Comparison of ENCODE assay signal across 8 mouse cellular contexts in genomic region chr15:31365041-31365719, GRCm38 (mm10). TPM values are rescaled to one million over a fixed set of nuclear protein-coding genes. Genes with fewer than 3 reads are reported as not detected.
DNase-seq lines count a peak whose midpoint lies in the region; ATAC-seq and TF ChIP-seq lines count a peak whose summit lies in the region.

No protein-coding gene starts in this region.

- H3K27ac ChIP-seq in kidney, postnatal 0 days = peak overlapping the region; percentile 8; the same call in 1 of the 2 replicates
- H3K27ac ChIP-seq in hindbrain, embryonic 16.5 days (ENCODE audit: low read depth, low read length) = no peak overlapping the region
- no peak overlapping the region for H3K27ac ChIP-seq in midbrain, postnatal 0 days (ENCODE audit: low read depth, low read length)

- peaks cover 4% of the 10 kb centered on the region; the same call in 1 of the 2 replicates for H3K4me1 ChIP-seq in kidney, postnatal 0 days (replicated peaks; ENCODE audit: insufficient read depth, low read length)
- H3K4me1 ChIP-seq in hindbrain, embryonic 16.5 days (ENCODE audit: control insufficient read depth, insufficient read depth, low read depth, low read length) = peaks cover 25% of the 10 kb centered on the region
- H3K4me1 ChIP-seq in midbrain, postnatal 0 days (ENCODE audit: insufficient read depth, low read length) = peaks cover 19% of the 10 kb centered on the region; the same call in 1 of the 2 replicates

- WGBS in kidney, postnatal 0 days = 33% methylated on average over 11 of the region's 11 CpGs
- 22% methylated on average over 11 of the region's 11 CpGs for WGBS in hindbrain, embryonic 16.5 days
- 28% methylated on average over 11 of the region's 11 CpGs for WGBS in midbrain, postnatal 0 days

- no peak for DNase-seq in kidney, postnatal 0 days (ENCODE audit: low spot score)
- no peak for DNase-seq in kidney, adult 18-20 months
- peak; percentile 22 for DNase-seq in embryo, embryonic 10.5 days (ENCODE audit: low spot score)
- no peak for DNase-seq in midbrain, postnatal 0 days (ENCODE audit: low spot score)
- DNase-seq in adipocyte (ENCODE audit: low spot score) = no peak
- no peak for DNase-seq in right cerebral cortex, adult 18-20 months
- DNase-seq in layer of hippocampus, adult 9-10 months (ENCODE audit: low spot score) = no peak

- H3K4me2 ChIP-seq in kidney, postnatal 0 days (ENCODE audit: low read length) = peak overlapping the region; percentile 99
- H3K4me2 ChIP-seq in hindbrain, embryonic 16.5 days (ENCODE audit: low read length) = peak overlapping the region; percentile 100
- peak overlapping the region; percentile 98 for H3K4me2 ChIP-seq in midbrain, postnatal 0 days (ENCODE audit: low read depth, low read length, poor library complexity, severe bottlenecking)

- H3K4me3 ChIP-seq in kidney, postnatal 0 days (replicated peaks; ENCODE audit: low read depth, low read length) = peak overlapping the region; percentile 67
- H3K4me3 ChIP-seq in hindbrain, embryonic 16.5 days (ENCODE audit: low read length) = peak overlapping the region; percentile 64
- H3K4me3 ChIP-seq in midbrain, postnatal 0 days (ENCODE audit: low read depth, low read length) = peak overlapping the region; percentile 46; the same call in 1 of the 2 replicates

- H3K27me3 ChIP-seq in kidney, postnatal 0 days (ENCODE audit: insufficient read depth, low read length) = no peaks in the 10 kb centered on the region
- peaks cover 38% of the 10 kb centered on the region for H3K27me3 ChIP-seq in hindbrain, embryonic 16.5 days (replicated peaks; ENCODE audit: control insufficient read depth, insufficient read depth, low read length)
- peaks cover 35% of the 10 kb centered on the region for H3K27me3 ChIP-seq in midbrain, postnatal 0 days (ENCODE audit: insufficient read depth, low read length)

- TF ChIP-seq CTCF in kidney, postnatal 0 days (IDR thresholded peaks at IDR 0.05; ENCODE audit: low read depth) = no peak
- no peak for TF ChIP-seq CTCF in midbrain, postnatal 0 days (IDR thresholded peaks at IDR 0.05)

- peak overlapping the region; percentile 70; the same call in 1 of the 2 replicates for H3K9ac ChIP-seq in kidney, postnatal 0 days (ENCODE audit: low read depth, low read length)
- H3K9ac ChIP-seq in hindbrain, embryonic 16.5 days (ENCODE audit: low read depth, low read length) = no peak overlapping the region
- H3K9ac ChIP-seq in midbrain, postnatal 0 days (replicated peaks; ENCODE audit: low read length, poor library complexity, severe bottlenecking) = no peak overlapping the region

- no peaks in the 10 kb centered on the region for H3K9me3 ChIP-seq in kidney, postnatal 0 days (replicated peaks; ENCODE audit: low read length)
- H3K9me3 ChIP-seq in hindbrain, embryonic 16.5 days (ENCODE audit: control insufficient read depth, low read length) = no peaks in the 10 kb centered on the region
- no peaks in the 10 kb centered on the region for H3K9me3 ChIP-seq in midbrain, postnatal 0 days (ENCODE audit: low read length)

- no peaks in the 10 kb centered on the region for H3K36me3 ChIP-seq in kidney, postnatal 0 days (ENCODE audit: insufficient read depth, low read length)
- H3K36me3 ChIP-seq in hindbrain, embryonic 16.5 days (ENCODE audit: control insufficient read depth, insufficient read depth, low read length) = no peaks in the 10 kb centered on the region
- H3K36me3 ChIP-seq in midbrain, postnatal 0 days (ENCODE audit: insufficient read depth, low read length) = no peaks in the 10 kb centered on the region

- ATAC-seq in kidney, postnatal 0 days (replicated peaks; ENCODE audit: low FRiP score, low read depth) = no peak
- no peak for ATAC-seq in hindbrain, embryonic 16.5 days
- no peak for ATAC-seq in midbrain, postnatal 0 days (ENCODE audit: low FRiP score)

RNA-seq across cellular contexts. Expression of gene Ankrd33b, which starts 2.3 kb away (rescaled TPM):
- 10.5 and 12.0 TPM in 2 replicates for polyA plus RNA-seq in kidney, postnatal 0 days (2015; fragmentation: Nextera tagmentation; extraction: Ambion mirVana)
- 0.98 and 1.2 TPM in 2 replicates for polyA plus RNA-seq in hindbrain, embryonic 16.5 days (2015; fragmentation: Nextera tagmentation; extraction: Ambion mirVana)
- 0.99 and 1.6 TPM in 2 replicates for total RNA-seq in midbrain, postnatal 0 days (2014; rRNA removed)
- polyA plus RNA-seq in midbrain, postnatal 0 days (2015; fragmentation: Nextera tagmentation; extraction: Ambion mirVana) = 0.80 and 1.1 TPM in 2 replicates
